Mouse (Mus musculus): ENCODE data around the gene Tmcc2. TPM values are rescaled to one million over a fixed set of nuclear protein-coding genes. Genes with fewer than 3 reads are reported as not detected.

The Tmcc2 gene
- total and polyA plus RNA-seq, 3 experiments, result 4.1 to 7.2 TPM; not detected in 1

DNA sequence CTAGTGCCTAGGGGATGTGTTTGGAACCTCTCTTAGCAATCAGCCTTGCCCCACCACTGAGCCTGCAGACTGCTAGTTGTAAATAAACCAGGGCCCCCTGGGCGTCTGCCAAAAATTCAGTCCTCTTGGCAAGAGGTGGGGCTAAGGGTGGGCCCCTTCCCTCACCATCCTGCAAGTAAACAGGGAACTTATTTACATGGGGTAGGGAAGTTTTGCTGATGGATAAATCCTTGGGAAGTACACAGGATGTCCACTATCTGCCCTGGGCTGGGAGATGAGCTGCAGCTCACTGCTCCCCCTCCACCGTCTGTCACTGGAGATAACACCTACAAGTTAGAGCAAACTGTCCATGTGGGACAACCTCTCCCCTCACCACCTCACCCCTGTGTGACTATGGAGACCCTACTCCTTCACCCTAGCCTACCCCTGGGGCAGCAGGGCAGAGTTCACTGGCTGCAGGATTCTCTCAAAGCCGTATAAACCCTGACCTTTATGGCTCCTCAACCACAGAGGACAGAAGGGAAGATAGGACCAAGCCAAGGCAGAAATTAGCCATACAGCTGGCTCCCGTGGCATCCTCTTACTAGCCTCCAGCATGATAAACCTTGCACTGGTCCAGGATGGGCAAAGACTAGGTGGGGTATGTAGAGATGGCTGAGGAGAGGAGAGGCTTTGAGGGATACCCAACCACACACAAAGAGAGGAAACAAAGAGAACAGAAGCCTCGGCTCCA, 16.8 kb downstream of the Tmcc2 start:
- Histone ChIP-seq H3K4me3 (ENCODE audit: control insufficient read depth in 1 of 2, insufficient read depth in 1 of 2, low read depth in 2 of 2, low read length in 2 of 2) (no peak overlapping the region), H3K4me1 (ENCODE audit: control insufficient read depth in 1 of 2, insufficient read depth in 2 of 2, low read length in 2 of 2) (peaks cover 8 to 37% of the 10 kb centered on the region in 2 experiments), H3K27me3 (ENCODE audit: control insufficient read depth in 1 of 2, insufficient read depth in 2 of 2, low read length in 2 of 2) (no peaks in the 10 kb centered on the region), H3K9ac (ENCODE audit: control insufficient read depth, low read depth, low read length, poor library complexity, severe bottlenecking) (no peak overlapping the region), H3K36me3 (ENCODE audit: control insufficient read depth in 1 of 2, insufficient read depth in 2 of 2, low read length in 2 of 2) (peaks cover 0 to 27% of the 10 kb centered on the region in 2 experiments; a peak in 2 of 4 replicates), H3K9me3 (replicated peaks; ENCODE audit: insufficient read depth, low read length) (no peaks in the 10 kb centered on the region), H3K79me2 (ENCODE audit: control insufficient read depth, insufficient read depth, low read length, poor library complexity) (no peaks in the 10 kb centered on the region), H3K27ac (ENCODE audit: control insufficient read depth, low read depth, low read length) (0 out of 2 replicates have a peak overlapping the region, but pooled peaks have one; percentile 12)
- DNase-seq (ENCODE audit: low read depth, low spot score), result peak; percentile 76
- no peak for TF ChIP-seq POLR2AphosphoS2 (IDR thresholded peaks at IDR 0.05; ENCODE audit: low read length)
- peak; percentile 60 for TF ChIP-seq RCOR1 (IDR thresholded peaks at IDR 0.05; ENCODE audit: low read depth, low read length)
- no peak for TF ChIP-seq ZC3H11A (IDR thresholded peaks at IDR 0.05; ENCODE audit: low read depth, low read length)
- peak; percentile 62 for TF ChIP-seq GATA1 (IDR thresholded peaks at IDR 0.05; ENCODE audit: low read depth, low read length)
- TF ChIP-seq SIN3A (IDR thresholded peaks at IDR 0.05; ENCODE audit: low read length), result peak; percentile 12; the same call in 1 of the 2 replicates
- TF ChIP-seq KAT2A (conservative IDR thresholded peaks at IDR 0.05; ENCODE audit: low read depth, low read length), result no peak
- TF ChIP-seq GABPA (IDR thresholded peaks at IDR 0.05; ENCODE audit: low read depth, low read length), result no peak
- TF ChIP-seq MYB (IDR thresholded peaks at IDR 0.05; ENCODE audit: low read depth, low read length), result no peak
- 0 out of 2 replicates have a peak, but pooled peaks have one; percentile 43 for TF ChIP-seq ETS1 (IDR thresholded peaks at IDR 0.05; ENCODE audit: low read depth, low read length)
- TF ChIP-seq MAFK (IDR thresholded peaks at IDR 0.05; ENCODE audit: borderline replicate concordance, low read depth, low read length), result no peak
- no peak for TF ChIP-seq NRF1 (IDR thresholded peaks at IDR 0.05; ENCODE audit: insufficient read depth, low read depth, low read length, poor library complexity, severe bottlenecking)
- TF ChIP-seq MYC (IDR thresholded peaks at IDR 0.05; ENCODE audit: low read depth, low read length), result no peak
- TF ChIP-seq TCF12 (IDR thresholded peaks at IDR 0.05; ENCODE audit: low read depth, low read length), result peak; percentile 65
- peak; percentile 49 to 66 for TF ChIP-seq EP300 (IDR thresholded peaks at IDR 0.05; ENCODE audit: low read depth in 1 of 2, low read length in 2 of 2)
- no peak for TF ChIP-seq ZNF384 (IDR thresholded peaks at IDR 0.05; ENCODE audit: low read depth, low read length)
- peak; percentile 84 for TF ChIP-seq TAL1 (IDR thresholded peaks at IDR 0.05; ENCODE audit: low read length)

- TF ChIP-seq MYB (IDR thresholded peaks at IDR 0.05; ENCODE audit: low read depth, low read length) (no peak), ELF1 (IDR thresholded peaks at IDR 0.05; ENCODE audit: low read depth, low read length) (no peak), SIN3A (IDR thresholded peaks at IDR 0.05; ENCODE audit: low read length) (no peak), E2F4 (IDR thresholded peaks at IDR 0.05; ENCODE audit: borderline replicate concordance, low read depth, low read length) (no peak), CHD1 (IDR thresholded peaks at IDR 0.05; ENCODE audit: low read depth, low read length) (no peak), MAX (IDR thresholded peaks at IDR 0.05; ENCODE audit: low read length) (no peak), MAFK (IDR thresholded peaks at IDR 0.05; ENCODE audit: borderline replicate concordance, low read depth, low read length) (no peak), USF2 (IDR thresholded peaks at IDR 0.05; ENCODE audit: borderline replicate concordance in 1 of 2, insufficient read depth in 1 of 2, low read depth in 1 of 2, low read length in 2 of 2) (no peak), NRF1 (IDR thresholded peaks at IDR 0.05; ENCODE audit: insufficient read depth, low read depth, low read length, poor library complexity, severe bottlenecking) (no peak), GATA1 (IDR thresholded peaks at IDR 0.05; ENCODE audit: low read depth, low read length) (no peak), POLR2AphosphoS5 (IDR thresholded peaks at IDR 0.05; ENCODE audit: borderline replicate concordance, low read depth, low read length) (no peak)
- H3K9me3 ChIP-seq (replicated peaks; ENCODE audit: insufficient read depth, low read length), result no peaks in the 10 kb centered on the region
- H3K4me3 ChIP-seq (ENCODE audit: control insufficient read depth in 1 of 2, insufficient read depth in 1 of 2, low read depth in 2 of 2, low read length in 2 of 2), result no peak overlapping the region
- H3K4me1 ChIP-seq (ENCODE audit: control insufficient read depth in 1 of 2, insufficient read depth in 2 of 2, low read length in 2 of 2), result peaks cover 11 to 46% of the 10 kb centered on the region in 2 experiments
- DNase-seq (ENCODE audit: low read depth, low spot score), result no peak
- H3K9ac ChIP-seq (ENCODE audit: control insufficient read depth, low read depth, low read length, poor library complexity, severe bottlenecking), result no peak overlapping the region
- no peaks in the 10 kb centered on the region for H3K79me2 ChIP-seq (ENCODE audit: control insufficient read depth, insufficient read depth, low read length, poor library complexity)
- H3K27me3 ChIP-seq (ENCODE audit: control insufficient read depth in 1 of 2, insufficient read depth in 2 of 2, low read length in 2 of 2), result no peaks in the 10 kb centered on the region
- peaks cover 0 to 33% of the 10 kb centered on the region in 2 experiments; a peak in 2 of 4 replicates for H3K36me3 ChIP-seq (ENCODE audit: control insufficient read depth in 1 of 2, insufficient read depth in 2 of 2, low read length in 2 of 2)
- H3K27ac ChIP-seq (ENCODE audit: control insufficient read depth, low read depth, low read length), result no peak overlapping the region
These were observed 18.1 kb downstream of the Tmcc2 start for GRCm38 (mm10) chr1:132372896-132373534.

Measured in MEL (cell line).